Mouse (Mus musculus) liver, embryonic 14.5 days (tissue): ENCODE measurements around the gene Grifin. TPM values are rescaled to one million over a fixed set of nuclear protein-coding genes. Genes with fewer than 3 reads are reported as not detected.

Experiments used
- ATAC-seq: fragments of 200-750 bp; cut with Nextera tagmentation; 2 replicates; pipeline ENCODE4 v1.8.0; 2017; ENCODE audit warnings: moderate number of reproducible peaks, mild to moderate bottlenecking, moderate library complexity; ENCODE audit not compliant: insufficient read depth
- DNase-seq, 3 experiments: peaks; one replicate each; pipeline ENCODE4 v3.0.0-alpha.2; 2012 to 2013; ENCODE audit warnings: low read depth in 3 of 3, low spot score in 3 of 3
- H3K27ac ChIP-seq: fragments of 300-500 bp; sonication (generic); 2 replicates; pipeline ENCODE4 v1.5.1; 2014; ENCODE audit warnings: moderate library complexity, mild to moderate bottlenecking, control low read depth, inconsistent platforms
- H3K27me3 ChIP-seq: fragments of 300-500 bp; sonication (generic); 2 replicates; pipeline ENCODE4 v1.6.1; 2014; ENCODE audit warnings: mild to moderate bottlenecking, low read length, moderate library complexity; ENCODE audit not compliant: control insufficient read depth, insufficient read depth
- H3K36me3 ChIP-seq: fragments of 300-500 bp; sonication (generic); replicated peaks from 2 replicates; pipeline ENCODE4 v1.6.1; 2014; ENCODE audit warnings: low read depth; ENCODE audit not compliant: control insufficient read depth, insufficient read depth
- H3K4me1 ChIP-seq, 2 experiments: fragments of 200-500 bp in 1 of 2; fragments of 300-500 bp in 1 of 2; sonication (generic) in 1 of 2; replicated peaks; 2 replicates each; pipeline ENCODE4 v1.6.1; 2012 to 2014; ENCODE audit warnings: antibody characterized with exemption in 1 of 2, inconsistent platforms in 1 of 2, low read length in 1 of 2; ENCODE audit not compliant: control insufficient read depth in 2 of 2, insufficient read depth in 2 of 2
- H3K4me2 ChIP-seq: fragments of 300-500 bp; sonication (generic); 2 replicates; pipeline ENCODE4 v1.6.1; 2014; ENCODE audit warnings: low read depth, mild to moderate bottlenecking, control low read depth, moderate library complexity
- H3K4me3 ChIP-seq, 2 experiments: fragments of 200-500 bp in 1 of 2; fragments of 300-500 bp in 1 of 2; sonication (generic) in 1 of 2; 2 replicates each; pipeline ENCODE4 v1.5.1; 2012 to 2014; ENCODE audit warnings: low read depth in 2 of 2, low read length in 2 of 2, mild to moderate bottlenecking in 2 of 2, control low read depth in 1 of 2, inconsistent platforms in 1 of 2, moderate library complexity in 1 of 2; ENCODE audit not compliant: insufficient read depth in 1 of 2
- H3K9ac ChIP-seq: fragments of 300-500 bp; sonication (generic); replicated peaks from 2 replicates; pipeline ENCODE4 v1.6.1; 2014; ENCODE audit warnings: mild to moderate bottlenecking, control low read depth, moderate library complexity
- H3K9me3 ChIP-seq: fragments of 300-500 bp; sonication (generic); 2 replicates; pipeline ENCODE4 v1.6.1; 2016; ENCODE audit warnings: low read length, mixed read lengths; ENCODE audit not compliant: control insufficient read depth
- CTCF ChIP-seq: IDR thresholded peaks from 2 replicates; pipeline ENCODE4 v1.5.1; 2016; ENCODE audit warnings: antibody characterized with exemption, low read depth, control low read depth
- EP300 ChIP-seq: IDR thresholded peaks from 2 replicates; pipeline ENCODE4 v1.6.1; 2016; ENCODE audit warnings: antibody characterized with exemption, low read depth
- WGBS: fragments of 180-500 bp; shearing (Covaris S2); extraction: QIAGEN DNeasy Blood & Tissue Kit; methylation state at CpG from one replicate; pipeline ENCODE4 v1.1.7; 2014; ENCODE audit not compliant: insufficient replicate concordance; 5-methylcytosine and 5-hydroxymethylcytosine counted together
- polyA plus RNA-seq, 2 experiments: library from polyadenylated mRNA; depleted of rRNA in 1 of 2; stranded (reverse) in 1 of 2; unstranded in 1 of 2; fragments of >200 nt; fragmentation: Nextera tagmentation in 1 of 2; extraction: Ambion mirVana in 1 of 2; gene quantifications; 2 replicates each; pipeline versions ENCODE4 v1.2.1 to v1.2.3; 2012 to 2014

Grifin gene
- polyA plus RNA-seq, 2 experiments = 2.3 to 2.5 TPM

DNA sequence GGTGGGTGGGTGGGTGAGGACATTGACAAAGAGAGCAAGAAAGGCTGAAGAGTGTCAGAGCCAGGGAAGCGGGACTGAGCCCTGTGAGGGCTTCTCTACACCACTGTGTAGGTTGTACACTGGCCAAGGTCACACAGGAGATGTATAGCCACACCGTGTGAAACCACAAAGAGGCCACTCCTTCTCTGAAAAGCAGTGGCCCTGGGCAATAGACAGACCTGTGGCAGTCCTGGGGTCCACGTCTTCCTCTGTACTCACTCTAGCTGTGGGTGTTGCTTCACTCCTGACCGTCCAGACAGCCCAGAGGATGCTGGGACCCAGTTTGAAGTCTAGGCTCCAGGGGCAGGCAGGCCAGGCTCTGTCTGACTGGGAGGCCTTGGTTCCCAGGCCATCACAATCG is 30.0 kb upstream of the Grifin start:
- H3K9ac ChIP-seq = peak overlapping the region; percentile 2
- TF ChIP-seq CTCF = no peak
- no peak for TF ChIP-seq EP300
- H3K36me3 ChIP-seq = no peaks in the 10 kb centered on the region
- no peaks in the 10 kb centered on the region for H3K27me3 ChIP-seq
- 38% methylated on average over 5 of the region's 5 CpGs for WGBS
- no peak overlapping the region; the same call in 1 of the 2 replicates for H3K4me2 ChIP-seq
- no peak for ATAC-seq
- peaks cover 38 to 40% of the 10 kb centered on the region in 2 experiments for H3K4me1 ChIP-seq
- no peak overlapping the region for H3K27ac ChIP-seq
- no peak for DNase-seq
- no peak overlapping the region for H3K4me3 ChIP-seq
- no peaks in the 10 kb centered on the region for H3K9me3 ChIP-seq

DNA sequence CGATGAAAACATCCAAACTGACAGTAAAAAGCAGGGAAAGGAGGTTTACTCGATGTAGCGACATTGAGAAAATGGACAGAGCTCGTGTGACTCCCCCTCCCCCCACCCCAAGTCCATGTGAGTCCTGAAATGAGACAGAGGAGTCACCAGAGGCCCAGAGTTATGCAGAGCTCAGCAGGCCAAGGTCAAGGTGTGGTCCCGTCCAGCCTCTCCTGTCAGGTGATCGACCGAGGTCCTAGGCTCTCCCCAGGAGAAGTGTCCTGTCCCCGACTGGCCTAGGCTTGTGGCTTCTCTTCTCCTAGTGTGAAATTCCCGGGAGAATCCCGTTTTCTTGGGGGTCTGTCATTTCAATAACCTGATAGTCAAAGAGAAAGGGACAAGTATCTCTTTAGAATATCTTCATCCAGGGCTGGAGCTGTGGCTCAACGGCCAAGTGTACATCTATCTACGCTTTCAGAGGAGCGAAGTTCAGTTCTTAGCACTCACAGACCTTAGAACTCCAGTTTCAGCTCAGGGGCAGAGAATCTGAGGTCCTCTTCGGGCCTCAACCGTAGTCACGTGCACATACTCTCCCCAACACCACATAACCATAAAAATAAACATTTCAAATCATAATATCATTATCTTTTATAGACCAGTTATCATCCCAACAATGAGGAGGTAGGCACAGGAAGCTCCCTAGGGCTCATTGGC is 24.4 kb upstream of the Grifin start:
- ATAC-seq = no peak
- no peak overlapping the region for H3K9ac ChIP-seq
- 72% methylated on average over 16 of the region's 16 CpGs for WGBS

DNA sequence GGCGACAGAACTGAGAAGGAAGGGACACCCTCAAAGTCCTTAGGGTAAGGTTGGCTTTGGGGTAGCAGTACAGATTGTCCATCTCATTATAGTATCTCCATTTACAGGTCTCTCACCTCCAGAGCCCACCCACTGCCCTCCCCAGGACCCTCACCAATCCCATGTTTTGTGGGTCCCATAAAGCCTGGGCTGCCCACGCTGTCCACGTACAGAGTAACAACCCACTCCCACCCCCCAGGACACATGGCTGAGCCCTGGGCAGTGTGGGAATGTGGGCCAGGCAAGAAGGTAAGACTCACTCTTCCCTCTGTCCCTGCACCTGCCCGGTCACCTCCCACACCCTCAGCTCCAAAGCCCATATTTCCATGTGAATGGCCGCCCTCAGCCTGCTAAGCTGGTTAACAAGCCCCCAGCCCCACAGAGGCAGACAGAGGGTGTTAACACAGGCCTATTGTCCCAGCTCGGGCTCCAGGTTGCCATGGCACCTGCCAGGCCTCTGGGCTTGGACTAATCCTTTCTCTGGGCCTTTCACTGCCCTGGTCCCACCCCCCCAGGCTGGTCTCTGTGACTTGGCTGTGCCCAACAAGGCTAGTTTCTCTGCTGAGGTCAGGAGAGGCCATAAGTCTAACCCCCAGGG is 19.0 kb upstream of the Grifin start:
- Histone ChIP-seq H3K27me3 (no peaks in the 10 kb centered on the region; the same call in 1 of the 2 replicates), H3K4me1 (no peaks in the 10 kb centered on the region), H3K4me3 (no peak overlapping the region), H3K9ac (no peak overlapping the region), H3K9me3 (no peaks in the 10 kb centered on the region), H3K36me3 (no peaks in the 10 kb centered on the region), H3K4me2 (no peak overlapping the region), H3K27ac (no peak overlapping the region)
- TF ChIP-seq CTCF = no peak
- TF ChIP-seq EP300 = no peak
- no peak for DNase-seq
- no peak for ATAC-seq
- WGBS = 65% methylated on average over 6 of the region's 6 CpGs

More for the DNA sequence above, 24.4 kb upstream of the Grifin start:
- DNase-seq = no peak
- Histone ChIP-seq H3K4me3 (no peak overlapping the region), H3K36me3 (no peaks in the 10 kb centered on the region), H3K9me3 (no peaks in the 10 kb centered on the region), H3K27me3 (no peaks in the 10 kb centered on the region), H3K27ac (no peak overlapping the region), H3K4me2 (no peak overlapping the region), H3K4me1 (peaks cover 5 to 10% of the 10 kb centered on the region in 2 experiments; a peak in 3 of 4 replicates)
- no peak for TF ChIP-seq CTCF
- no peak for TF ChIP-seq EP300

DNA sequence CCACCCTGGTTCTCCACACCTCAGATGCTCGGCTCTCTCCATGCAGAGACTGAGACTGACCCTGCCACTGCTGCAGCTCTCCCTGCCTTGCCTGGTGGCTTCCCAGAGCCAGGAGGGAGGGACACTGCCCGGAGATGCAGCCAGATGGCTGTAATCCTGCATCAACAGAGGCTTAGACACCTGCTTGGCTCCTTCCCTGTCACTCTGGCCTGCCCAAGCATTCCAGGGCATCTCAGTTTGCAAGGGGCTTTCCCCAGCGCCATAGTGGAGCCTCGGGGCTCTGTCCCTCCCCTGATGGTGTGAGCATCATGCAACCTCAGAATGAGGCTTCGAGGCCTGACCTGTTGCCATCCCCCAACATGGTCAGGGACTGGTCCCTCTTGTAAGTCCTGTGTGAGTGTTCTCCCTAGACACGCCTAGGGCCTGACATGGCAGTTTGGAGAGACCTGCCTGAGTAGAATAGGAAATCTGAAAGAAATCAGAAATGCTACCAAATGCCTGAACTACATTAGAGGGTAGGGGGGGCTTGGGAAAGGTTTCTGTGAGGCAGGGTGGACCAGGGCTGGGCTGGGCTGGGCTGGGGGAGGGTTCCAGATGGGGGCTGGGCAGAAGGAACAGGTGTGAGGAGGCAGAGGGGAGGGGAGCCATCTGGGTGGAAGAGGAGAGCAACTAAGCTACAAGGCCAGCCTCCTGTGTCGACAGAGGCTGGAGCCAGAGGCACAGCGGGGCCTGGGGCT is 18.3 kb upstream of the Grifin start:
- no peaks in the 10 kb centered on the region for H3K36me3 ChIP-seq
- ATAC-seq (no peak), DNase-seq (no peak)
- no peak overlapping the region for H3K4me2 ChIP-seq
- H3K27ac ChIP-seq = no peak overlapping the region
- H3K4me1 ChIP-seq = no peaks in the 10 kb centered on the region
- H3K9ac ChIP-seq = no peak overlapping the region
- H3K27me3 ChIP-seq = no peaks in the 10 kb centered on the region; the same call in 1 of the 2 replicates
- WGBS = 48% methylated on average over 8 of the region's 8 CpGs
- TF ChIP-seq CTCF (no peak), EP300 (no peak)
- no peak overlapping the region for H3K4me3 ChIP-seq
- H3K9me3 ChIP-seq = no peaks in the 10 kb centered on the region

DNA sequence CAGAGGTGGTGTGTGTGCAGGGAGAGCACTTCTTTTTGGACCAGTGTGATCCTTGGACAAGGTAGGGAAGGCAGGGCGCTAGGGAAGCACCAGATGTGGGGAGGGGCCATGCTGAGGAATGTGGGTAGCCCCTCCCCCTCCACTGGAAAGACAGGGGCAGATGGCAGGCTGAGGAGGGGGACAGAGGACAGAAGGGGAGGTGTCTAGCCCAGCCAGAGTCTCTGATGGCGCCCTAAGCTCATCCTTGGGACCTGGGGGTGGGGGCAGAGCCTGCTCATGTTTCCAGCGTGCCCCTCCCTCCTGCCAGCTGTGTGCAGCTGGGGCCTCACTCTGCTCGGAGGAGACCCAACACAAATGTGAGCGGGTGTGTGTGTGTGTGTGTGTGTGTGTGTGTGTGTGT is 16.7 kb upstream of the Grifin start:
- 31% methylated on average over 5 of the region's 5 CpGs for WGBS
- H3K9me3 ChIP-seq = no peaks in the 10 kb centered on the region
- ATAC-seq (no peak), DNase-seq (no peak)
- H3K27ac ChIP-seq = no peak overlapping the region
- no peak for TF ChIP-seq CTCF
- no peak for TF ChIP-seq EP300
- H3K36me3 ChIP-seq = no peaks in the 10 kb centered on the region
- no peak overlapping the region for H3K4me2 ChIP-seq
- H3K27me3 ChIP-seq = no peaks in the 10 kb centered on the region; the same call in 1 of the 2 replicates
- no peak overlapping the region for H3K9ac ChIP-seq
- no peaks in the 10 kb centered on the region for H3K4me1 ChIP-seq
- no peak overlapping the region for H3K4me3 ChIP-seq
